Mouse (Mus musculus) lung, embryonic 14.5 days (tissue): ENCODE data around the gene Rab11fip5. TPM values are rescaled to one million over a fixed set of nuclear protein-coding genes. Genes with fewer than 3 reads are reported as not detected.

ENCODE experiments used
- ATAC-seq: fragments of 200-750 bp; cut with Nextera tagmentation; 2 replicates; pipeline ENCODE4 v1.8.0; 2017; ENCODE audit warnings: mild to moderate bottlenecking, moderate TSS enrichment, moderate library complexity; ENCODE audit not compliant: insufficient read depth
- DNase-seq: peaks from one replicate; pipeline ENCODE4 v3.0.0-alpha.2; 2015
- H3K27ac ChIP-seq: fragments of 300-500 bp; sonication (generic); 2 replicates; pipeline ENCODE4 v1.5.1; 2014; ENCODE audit warnings: low read depth, mild to moderate bottlenecking, moderate library complexity
- H3K27me3 ChIP-seq: fragments of 300-500 bp; sonication (generic); 2 replicates; pipeline ENCODE4 v1.6.1; 2014; ENCODE audit warnings: low read length, control low read depth; ENCODE audit not compliant: insufficient read depth
- H3K36me3 ChIP-seq: fragments of 300-500 bp; sonication (generic); 2 replicates; pipeline ENCODE4 v1.6.1; 2014; ENCODE audit warnings: control low read depth; ENCODE audit not compliant: insufficient read depth
- H3K4me1 ChIP-seq: fragments of 300-500 bp; sonication (generic); 2 replicates; pipeline ENCODE4 v1.6.1; 2014; ENCODE audit warnings: antibody characterized with exemption, control low read depth; ENCODE audit not compliant: insufficient read depth
- H3K4me2 ChIP-seq: fragments of 300-500 bp; sonication (generic); 2 replicates; pipeline ENCODE4 v1.6.1; 2014; ENCODE audit warnings: mild to moderate bottlenecking
- H3K4me3 ChIP-seq: fragments of 300-500 bp; sonication (generic); 2 replicates; pipeline ENCODE4 v1.5.1; 2014; ENCODE audit warnings: low read depth, low read length
- H3K9ac ChIP-seq: fragments of 300-500 bp; sonication (generic); 2 replicates; pipeline ENCODE4 v1.6.1; 2014
- H3K9me3 ChIP-seq: fragments of 300-500 bp; sonication (generic); 2 replicates; pipeline ENCODE4 v1.6.1; 2016; ENCODE audit warnings: low read depth, low read length, control low read depth
- CTCF ChIP-seq: IDR thresholded peaks from 2 replicates; pipeline ENCODE4 v1.5.1; 2016; ENCODE audit warnings: antibody characterized with exemption, low read depth
- WGBS: fragments of 180-500 bp; shearing (Covaris S2); extraction: QIAGEN DNeasy Blood & Tissue Kit; methylation state at CpG from one replicate; pipeline ENCODE4 v1.1.7; 2014; 5-methylcytosine and 5-hydroxymethylcytosine counted together
- polyA plus RNA-seq: library from polyadenylated mRNA; unstranded; fragments of >200 nt; fragmentation: Nextera tagmentation; extraction: Ambion mirVana; gene quantifications from 2 replicates; pipeline ENCODE4 v1.2.1, GENCODE M21; 2014

The Rab11fip5 gene
- polyA plus RNA-seq, 1 experiment from 2014 or later = 10.1 TPM

DNA sequence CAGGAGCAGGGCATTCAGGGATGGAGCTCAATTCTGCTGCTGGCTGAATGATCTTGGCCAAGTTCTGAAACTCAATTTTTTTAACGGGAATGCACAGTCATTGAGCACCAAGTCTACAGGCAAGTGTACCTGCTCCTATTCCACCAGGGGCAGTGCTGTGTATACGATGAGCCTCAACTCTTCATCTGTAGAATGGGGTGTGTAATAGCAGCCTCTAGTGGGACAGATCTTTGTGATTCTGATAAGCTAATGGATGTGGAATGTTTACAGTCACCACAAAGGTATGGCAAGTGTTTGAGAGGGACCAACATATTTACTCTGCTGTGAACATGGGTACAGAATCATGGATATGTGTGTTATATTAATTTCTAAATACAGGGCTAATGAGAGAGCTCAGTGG is 58.2 kb downstream of the Rab11fip5 start:
- no peaks in the 10 kb centered on the region for H3K4me1 ChIP-seq
- no peak overlapping the region for H3K27ac ChIP-seq
- DNase-seq = no peak
- no peak overlapping the region for H3K9ac ChIP-seq
- H3K27me3 ChIP-seq = no peaks in the 10 kb centered on the region
- H3K4me3 ChIP-seq = no peak overlapping the region
- H3K36me3 ChIP-seq = no peaks in the 10 kb centered on the region
- no peak for TF ChIP-seq CTCF
- 85% methylated on average over 2 of the region's 2 CpGs for WGBS
- ATAC-seq = no peak
- no peaks in the 10 kb centered on the region for H3K9me3 ChIP-seq
- no peak overlapping the region for H3K4me2 ChIP-seq

DNA sequence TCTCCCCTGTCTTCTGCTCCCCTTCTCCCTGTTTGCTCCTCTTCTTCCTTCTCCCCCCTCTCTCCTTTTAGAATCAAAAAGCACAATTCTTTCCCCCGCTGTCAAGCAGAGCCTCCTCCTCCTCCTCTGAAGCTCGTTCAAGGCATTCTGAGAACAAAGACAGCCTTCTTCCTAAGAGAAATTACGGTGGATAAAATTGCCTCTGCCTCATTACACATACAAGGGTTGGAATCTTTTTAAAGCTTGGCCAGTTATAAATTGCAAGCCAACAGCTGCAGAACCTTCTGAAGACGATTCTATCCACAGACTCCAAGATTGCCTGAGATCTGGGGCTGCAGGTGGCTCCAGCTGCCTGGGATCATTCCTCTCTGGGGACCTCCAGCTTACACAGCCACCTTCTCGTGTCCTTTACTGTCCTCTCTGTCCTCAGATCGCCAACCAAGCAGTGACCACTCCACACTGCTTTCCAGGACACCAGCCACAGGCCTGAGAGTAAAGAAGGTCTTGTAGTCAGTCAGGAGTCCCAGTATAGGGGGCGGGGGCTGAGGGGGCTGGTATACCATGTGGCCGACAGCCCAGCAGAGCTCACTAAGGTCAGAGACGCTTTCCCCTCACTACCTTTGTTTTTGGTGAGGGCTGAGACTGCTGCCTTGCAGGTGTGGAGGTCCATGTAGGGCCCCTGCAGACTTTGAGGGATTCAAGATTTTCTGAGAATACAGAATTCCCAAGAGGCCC is 60.2 kb downstream of the Rab11fip5 start:
- WGBS = 59% methylated on average over 9 of the region's 9 CpGs
- H3K27ac ChIP-seq = no peak overlapping the region
- no peak overlapping the region for H3K4me2 ChIP-seq
- no peaks in the 10 kb centered on the region for H3K9me3 ChIP-seq
- no peaks in the 10 kb centered on the region for H3K27me3 ChIP-seq
- ATAC-seq (no peak), DNase-seq (no peak)
- H3K4me3 ChIP-seq = no peak overlapping the region
- no peaks in the 10 kb centered on the region for H3K4me1 ChIP-seq
- TF ChIP-seq CTCF = no peak
- no peaks in the 10 kb centered on the region for H3K36me3 ChIP-seq
- no peak overlapping the region for H3K9ac ChIP-seq

DNA sequence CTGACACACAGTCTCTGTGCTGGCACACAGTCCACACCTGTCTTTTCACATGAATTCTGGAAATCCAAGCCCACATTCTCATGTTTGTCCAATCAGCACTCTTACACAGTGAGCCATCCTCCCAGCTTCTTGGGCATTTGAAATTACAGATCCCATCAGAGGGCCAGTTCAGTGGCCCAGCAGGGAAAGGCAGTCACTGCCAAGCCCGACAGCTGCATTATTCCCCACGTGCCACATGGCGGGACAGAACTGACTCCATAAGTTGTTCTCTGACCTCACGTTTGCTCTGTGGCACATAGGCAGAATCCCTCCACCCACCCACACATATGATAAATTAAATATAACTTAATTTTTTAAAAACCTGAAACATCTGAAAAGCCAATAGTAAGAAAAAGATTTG is 66.5 kb downstream of the Rab11fip5 start:
- Histone ChIP-seq H3K9ac (no peak overlapping the region), H3K4me3 (no peak overlapping the region), H3K9me3 (no peaks in the 10 kb centered on the region), H3K4me2 (no peak overlapping the region), H3K36me3 (no peaks in the 10 kb centered on the region), H3K27me3 (no peaks in the 10 kb centered on the region), H3K4me1 (no peaks in the 10 kb centered on the region), H3K27ac (no peak overlapping the region)
- DNase-seq (no peak), ATAC-seq (no peak)
- WGBS = 69% methylated on average over 4 of the region's 4 CpGs
- no peak for TF ChIP-seq CTCF

DNA sequence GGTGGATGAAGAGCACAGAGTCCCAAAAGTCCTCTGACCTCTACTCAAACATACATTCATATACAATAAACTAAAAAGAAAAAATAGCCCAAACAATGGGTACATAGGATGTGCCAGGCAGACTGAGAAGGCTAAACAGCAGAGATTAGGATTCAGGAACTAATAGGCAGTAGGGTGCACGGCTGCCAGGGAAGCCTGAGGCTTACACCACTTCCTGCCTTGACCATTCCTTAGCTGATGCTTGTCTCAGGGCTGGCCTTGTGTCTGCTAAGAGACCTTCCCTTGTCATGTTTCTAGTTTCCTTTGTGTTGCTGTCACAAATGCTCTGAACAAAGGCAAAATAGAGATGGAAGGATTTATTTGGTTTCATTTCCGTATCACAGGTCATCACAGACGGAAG is 68.1 kb downstream of the Rab11fip5 start:
- TF ChIP-seq CTCF = no peak
- ATAC-seq = no peak
- H3K4me2 ChIP-seq = no peak overlapping the region

DNA sequence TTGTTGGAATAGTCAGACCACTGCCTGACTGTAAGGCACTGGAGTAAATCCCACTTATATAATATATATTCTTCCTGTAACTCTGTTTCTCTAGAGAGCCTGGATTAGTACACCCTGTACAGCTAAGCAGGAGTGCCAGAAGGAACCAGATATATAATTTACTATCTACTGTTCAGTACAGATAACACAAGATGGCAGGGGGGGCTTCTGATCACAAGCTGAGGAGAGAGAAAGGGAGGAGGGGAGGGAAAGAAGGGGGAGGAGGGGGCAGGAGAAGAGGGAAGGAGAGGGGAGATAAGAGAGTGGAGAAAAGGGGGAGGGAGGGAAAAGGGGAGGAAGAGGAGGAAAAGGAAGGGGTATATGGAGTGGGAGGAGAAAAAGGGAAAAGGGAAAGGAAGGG is 68.6 kb downstream of the Rab11fip5 start:
- Histone ChIP-seq H3K9ac (no peak overlapping the region), H3K27me3 (no peaks in the 10 kb centered on the region), H3K27ac (no peak overlapping the region), H3K9me3 (no peaks in the 10 kb centered on the region), H3K4me2 (no peak overlapping the region), H3K36me3 (no peaks in the 10 kb centered on the region), H3K4me3 (no peak overlapping the region), H3K4me1 (no peaks in the 10 kb centered on the region)
- ATAC-seq (no peak), DNase-seq (no peak)
- no peak for TF ChIP-seq CTCF

More for the DNA sequence above, 68.1 kb downstream of the Rab11fip5 start:
- no peak overlapping the region for H3K9ac ChIP-seq
- no peaks in the 10 kb centered on the region for H3K27me3 ChIP-seq
- H3K4me3 ChIP-seq = no peak overlapping the region
- H3K36me3 ChIP-seq = no peaks in the 10 kb centered on the region
- no peak overlapping the region for H3K27ac ChIP-seq
- WGBS = 88% methylated on average over 3 of the region's 3 CpGs
- no peak for DNase-seq
- no peaks in the 10 kb centered on the region for H3K4me1 ChIP-seq
- H3K9me3 ChIP-seq = no peaks in the 10 kb centered on the region

DNA sequence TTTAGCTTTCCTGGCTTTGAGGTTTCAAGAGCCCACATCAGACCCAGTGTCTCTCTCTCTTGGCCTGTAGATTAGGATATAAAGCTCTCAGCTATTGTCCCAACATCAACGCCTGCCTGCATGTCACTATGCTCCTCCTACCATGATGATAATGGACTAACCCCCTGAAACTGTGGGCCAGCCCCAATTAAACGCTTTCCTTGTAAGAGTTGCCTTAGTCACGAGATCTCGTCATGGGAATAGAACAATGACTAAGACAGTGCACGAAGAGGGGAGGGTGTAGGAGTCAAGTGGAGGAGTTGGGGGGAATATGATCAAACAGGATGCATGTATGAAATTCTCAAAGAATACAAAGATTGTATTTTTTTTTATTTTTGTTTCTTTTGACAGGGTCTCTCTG is 69.5 kb downstream of the Rab11fip5 start:
- H3K4me3 ChIP-seq = no peak overlapping the region
- no peaks in the 10 kb centered on the region for H3K27me3 ChIP-seq
- H3K36me3 ChIP-seq = no peaks in the 10 kb centered on the region
- no peak for TF ChIP-seq CTCF
- H3K9ac ChIP-seq = no peak overlapping the region
- ATAC-seq (no peak), DNase-seq (no peak)
- no peak overlapping the region for H3K4me2 ChIP-seq
- H3K9me3 ChIP-seq = no peaks in the 10 kb centered on the region
- H3K4me1 ChIP-seq = no peaks in the 10 kb centered on the region
- H3K27ac ChIP-seq = no peak overlapping the region
- WGBS = 73% methylated on average over 5 of the region's 5 CpGs

DNA sequence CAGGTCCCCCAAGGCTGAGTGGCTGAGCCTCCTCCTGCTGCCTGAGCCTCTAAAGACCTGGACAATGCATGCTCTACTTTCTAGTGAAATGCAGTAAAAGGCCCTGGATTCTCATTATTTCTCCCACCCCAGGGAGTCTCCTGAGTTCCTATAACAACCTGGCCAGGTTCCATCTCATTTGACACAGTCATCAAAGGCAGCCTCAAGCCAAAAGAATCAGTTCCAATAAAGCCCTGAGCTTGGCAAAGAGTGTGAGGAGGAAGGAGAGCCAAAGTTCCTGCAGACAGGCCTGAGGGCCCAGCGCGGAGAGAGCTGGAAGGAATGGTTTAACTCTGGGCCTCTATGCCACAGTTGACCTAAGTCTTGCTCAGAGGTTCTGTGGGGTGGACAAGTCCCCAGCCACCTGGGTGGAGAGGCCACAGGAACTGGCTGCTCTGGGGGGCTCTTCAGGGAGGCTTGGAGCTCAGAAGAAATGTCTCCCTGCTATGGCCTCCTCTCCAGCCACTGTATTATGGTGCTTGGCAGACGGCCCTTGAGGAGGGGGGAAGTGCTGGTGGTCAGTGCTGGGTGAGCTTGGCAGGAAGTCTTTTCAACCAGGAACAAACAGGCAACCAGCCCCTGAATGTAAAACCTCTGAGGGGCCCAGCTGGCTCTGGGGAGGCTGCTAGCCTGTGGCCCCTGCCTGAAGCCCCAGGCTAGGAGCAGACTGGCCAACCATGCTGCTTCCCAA is 71.9 kb downstream of the Rab11fip5 start:
- H3K27ac ChIP-seq = peak overlapping the region; percentile 63; the same call in 1 of the 2 replicates
- TF ChIP-seq CTCF = no peak
- no peaks in the 10 kb centered on the region for H3K4me1 ChIP-seq
- peak; percentile 65 for ATAC-seq
- peak; percentile 51 for DNase-seq
- H3K4me3 ChIP-seq = no peak overlapping the region
- H3K4me2 ChIP-seq = no peak overlapping the region
- H3K9ac ChIP-seq = no peak overlapping the region
- no peaks in the 10 kb centered on the region for H3K9me3 ChIP-seq
- no peaks in the 10 kb centered on the region for H3K27me3 ChIP-seq
- H3K36me3 ChIP-seq = no peaks in the 10 kb centered on the region
- WGBS = 66% methylated on average over 3 of the region's 3 CpGs
